Mouse (Mus musculus) 416B (cell line): ENCODE measurements around the gene Papln.
A peak's percentile ranks its signal among the peaks of the same experiment; 100 is the strongest.

Experiments used
- DNase-seq: peaks from one replicate; pipeline ENCODE4 v3.0.0; 2011; ENCODE audit warnings: low read depth

The Papln gene

DNA sequence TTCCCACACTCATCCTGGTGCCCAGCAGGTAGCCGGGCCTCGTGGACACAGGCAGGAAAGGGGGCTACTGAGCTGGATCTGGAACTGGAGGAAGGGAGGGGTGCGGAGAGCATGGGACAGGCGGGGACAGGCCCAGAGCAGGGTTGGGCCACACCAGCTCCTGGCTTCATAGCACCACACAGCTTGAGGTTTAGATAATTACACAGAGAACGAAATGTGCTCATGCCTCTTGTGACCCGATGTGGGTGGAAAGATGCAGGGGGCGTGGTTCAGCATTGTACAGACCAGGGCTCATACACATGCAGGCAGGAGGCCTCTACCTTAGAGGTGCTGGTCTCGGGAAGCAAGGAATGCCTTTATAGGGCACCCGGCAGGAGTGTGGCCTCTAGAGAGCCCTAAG, 4.4 kb downstream of the Papln start:
- no peak for DNase-seq

DNA sequence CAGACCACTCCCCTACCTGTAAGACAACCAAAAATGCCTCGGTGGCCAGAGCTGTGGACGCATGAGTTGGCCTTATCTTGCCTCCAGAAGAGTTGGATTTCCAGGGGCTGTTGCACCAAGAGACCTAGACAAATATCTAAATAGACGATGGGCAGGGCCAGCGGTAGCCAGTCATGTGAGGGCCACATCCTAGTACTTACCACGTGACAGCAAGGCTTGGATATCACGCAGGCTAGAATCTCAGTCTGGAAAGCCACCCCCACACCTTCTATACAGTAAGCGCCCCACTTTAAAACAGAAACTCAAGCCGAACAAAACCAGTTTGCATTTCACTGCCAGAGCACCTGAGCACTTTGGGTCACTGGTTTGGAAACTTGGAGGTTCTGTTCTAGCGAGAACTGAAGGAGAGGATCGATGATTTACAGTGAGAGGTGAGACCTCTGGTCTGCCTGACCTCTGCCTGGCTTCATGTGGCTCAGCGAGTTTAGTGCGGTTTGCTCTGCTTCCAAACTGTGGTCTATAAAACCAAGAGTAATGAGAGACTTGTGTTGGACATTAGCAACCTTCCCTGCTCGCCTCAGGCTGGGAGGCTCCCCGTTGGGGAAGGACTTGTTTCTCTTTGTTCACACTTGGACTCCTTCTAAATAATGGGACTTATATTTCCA, 4.9 kb downstream of the Papln start:
- no peak for DNase-seq

GRCm38 (mm10) chr12:83770418-83771256, 7.2 kb downstream of the Papln start:
- peak; percentile 73 for DNase-seq

- no peak for DNase-seq
These were observed 12.2 kb downstream of the Papln start for GRCm38 (mm10) chr12:83775621-83776020.

- no peak for DNase-seq
These were observed 13.3 kb downstream of the Papln start for GRCm38 (mm10) chr12:83776766-83777165.

GRCm38 (mm10) chr12:83780181-83780580, 16.7 kb downstream of the Papln start:
- DNase-seq: no peak

- no peak for DNase-seq
These were observed 17.8 kb downstream of the Papln start for GRCm38 (mm10) chr12:83781204-83781603.

DNA sequence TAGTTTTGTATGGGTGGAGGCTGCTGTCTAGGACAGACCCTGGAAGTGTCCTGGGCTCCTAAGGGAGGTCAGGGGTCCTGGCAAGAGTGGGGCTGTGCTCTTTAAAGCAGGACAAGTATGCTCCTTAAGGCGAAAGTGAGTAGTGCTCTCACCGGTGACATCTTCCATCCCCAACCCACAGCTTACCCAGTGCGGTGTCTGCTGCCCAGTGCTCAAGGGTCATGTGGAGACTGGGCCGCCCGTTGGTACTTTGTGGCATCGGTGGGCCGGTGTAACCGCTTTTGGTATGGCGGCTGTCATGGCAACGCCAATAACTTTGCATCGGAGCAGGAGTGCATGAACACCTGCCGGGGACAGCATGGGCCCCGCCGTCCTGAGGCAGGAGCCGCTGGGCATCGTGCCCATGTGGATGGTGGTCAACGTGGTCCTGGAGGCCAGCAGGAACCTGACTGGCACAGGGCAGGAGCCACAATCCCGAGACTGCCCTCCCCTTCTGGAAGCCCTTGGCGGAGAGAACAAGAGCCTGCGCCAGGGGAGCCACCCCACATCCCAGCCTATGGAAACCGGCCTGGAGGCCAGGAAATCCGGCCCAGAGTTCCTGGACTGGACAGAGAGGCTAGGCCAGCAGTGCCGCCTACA, 18.3 kb downstream of the Papln start:
- DNase-seq: no peak

GRCm38 (mm10) chr12:83782669-83783068, 19.2 kb downstream of the Papln start:
- DNase-seq: no peak

DNA sequence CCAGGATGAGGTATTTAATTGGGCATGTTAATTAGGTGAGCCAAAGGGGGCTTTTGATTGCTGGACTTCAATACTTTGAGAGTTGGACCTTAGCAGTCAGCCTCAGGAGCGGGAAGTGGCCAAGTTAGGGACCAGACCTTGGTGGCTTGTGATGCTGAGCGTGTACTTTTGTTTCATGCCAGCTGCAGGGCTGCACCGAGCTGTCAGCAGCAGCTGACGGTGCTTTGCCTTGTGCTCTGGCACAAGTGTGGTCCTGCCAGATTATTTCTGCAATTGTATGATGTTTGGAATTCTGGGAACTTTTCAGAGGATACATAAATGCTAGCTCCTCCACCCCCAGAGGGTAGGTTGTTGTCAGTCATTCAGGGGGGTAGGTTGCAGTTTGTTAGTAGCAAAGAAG, 21.9 kb downstream of the Papln start:
- DNase-seq: no peak

- DNase-seq: no peak
These were observed 25.8 kb downstream of the Papln start for GRCm38 (mm10) chr12:83789051-83789780.

GRCm38 (mm10) chr12:83789781-83790140, 26.3 kb downstream of the Papln start:
- DNase-seq: no peak

- DNase-seq: no peak
These were observed 27.3 kb downstream of the Papln start for GRCm38 (mm10) chr12:83790749-83791148.

- DNase-seq: no peak
These were observed 28.3 kb downstream of the Papln start for GRCm38 (mm10) chr12:83791737-83792136.

- no peak for DNase-seq
These were observed 29.4 kb downstream of the Papln start for GRCm38 (mm10) chr12:83792706-83793410.

GRCm38 (mm10) chr12:83795051-83795450, 31.6 kb downstream of the Papln start:
- DNase-seq: no peak

DNA sequence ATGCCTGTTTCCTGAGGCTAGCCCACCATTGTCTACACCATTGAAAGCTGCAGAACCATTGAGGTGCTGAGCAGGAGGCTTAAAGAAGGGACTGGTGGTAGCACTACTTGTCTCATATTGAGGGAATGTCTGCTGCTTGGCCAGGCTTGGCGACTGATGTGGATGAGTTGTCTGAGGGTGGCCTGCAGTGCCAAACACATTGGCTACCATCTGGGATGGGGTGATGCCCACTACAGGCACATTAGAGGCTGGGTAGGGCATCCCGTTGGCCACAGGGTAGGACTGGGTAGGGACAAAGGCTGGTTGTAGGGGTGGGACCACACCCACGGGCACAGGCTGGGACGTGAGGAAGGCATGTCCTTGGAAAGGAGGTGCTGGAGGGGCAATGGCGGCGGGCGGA, 32.2 kb downstream of the Papln start:
- DNase-seq: no peak

GRCm38 (mm10) chr12:83798313-83798712, 34.9 kb downstream of the Papln start:
- no peak for DNase-seq

DNA sequence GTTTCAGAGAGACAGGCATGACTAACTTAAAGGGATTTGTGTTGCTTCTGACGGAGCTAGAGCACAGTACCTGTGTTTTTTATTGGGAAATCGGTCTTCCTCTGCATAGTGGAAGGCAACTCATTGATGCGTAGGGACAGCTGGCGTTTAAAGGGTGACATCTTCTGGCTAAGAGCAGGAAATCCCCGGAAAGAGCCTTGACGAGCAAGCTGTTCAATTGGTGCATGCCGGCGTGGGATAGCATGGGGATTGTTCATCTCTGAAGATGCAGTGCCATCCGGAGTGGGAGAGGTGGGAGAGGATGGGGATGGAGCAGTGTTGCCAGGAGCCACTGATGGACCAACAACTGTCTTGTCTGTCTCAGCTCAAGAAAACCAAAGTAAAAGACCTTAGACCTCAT, 37.5 kb downstream of the Papln start:
- DNase-seq: no peak

GRCm38 (mm10) chr12:83803641-83804040, 40.2 kb downstream of the Papln start:
- DNase-seq: no peak

DNA sequence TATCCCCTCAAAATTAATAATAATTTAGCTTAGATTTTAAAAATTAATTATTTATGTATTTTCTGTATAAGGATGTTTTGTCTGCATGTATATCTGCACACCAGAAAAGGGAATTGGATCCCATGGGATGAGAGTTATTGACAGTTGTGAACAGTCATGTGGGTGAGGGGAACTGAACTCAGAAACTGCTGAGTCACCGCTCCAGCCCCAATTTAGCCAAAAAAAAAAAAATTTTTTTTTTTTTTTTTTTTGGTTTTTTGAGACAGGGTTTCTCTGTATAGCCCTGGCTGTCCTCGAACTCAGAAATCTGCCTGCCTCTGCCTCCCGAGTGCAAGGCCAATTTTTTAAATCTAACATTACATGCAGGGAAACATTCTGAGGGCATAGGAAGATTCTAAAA, 48.5 kb downstream of the Papln start:
- no peak for DNase-seq

GRCm38 (mm10) chr12:83816616-83817015, 53.2 kb downstream of the Papln start:
- no peak for DNase-seq
